Mouse (Mus musculus) macrophage (primary cell): ENCODE measurements around the gene Eme2. TPM values are rescaled to one million over a fixed set of nuclear protein-coding genes. Genes with fewer than 3 reads are reported as not detected.

Source experiments
- H3K27ac ChIP-seq: fragments of 350-480 bp; formaldehyde crosslinking; 2 replicates; pipeline ENCODE4 v1.9.0; 2021
- H3K36me3 ChIP-seq: fragments of 350-480 bp; formaldehyde crosslinking; 2 replicates; pipeline ENCODE4 v1.9.0; 2021; ENCODE audit errors: inconsistent target
- H3K4me3 ChIP-seq: fragments of 350-480 bp; formaldehyde crosslinking; 2 replicates; pipeline ENCODE4 v1.9.0; 2021; ENCODE audit errors: inconsistent target
- H3K79me2 ChIP-seq: fragments of 350-480 bp; formaldehyde crosslinking; 2 replicates; pipeline ENCODE4 v1.9.0; 2021; ENCODE audit errors: inconsistent target
- WGBS: methylation state at CpG from one replicate; pipeline ENCODE4 v1.1.7; 2026; ENCODE audit warnings: inconsistent platforms; ENCODE audit not compliant: missing documents; 5-methylcytosine and 5-hydroxymethylcytosine counted together
- polyA plus RNA-seq: library from polyadenylated mRNA; stranded (reverse); fragments of 250-400 nt; gene quantifications from 3 replicates; pipeline ENCODE4 v1.2.4, GENCODE M21; 2018; ENCODE audit warnings: inconsistent platforms

Gene Eme2
- polyA plus RNA-seq, 1 experiment from 2014 or later = 4.6 TPM

GRCm38 (mm10) chr17:24874989-24875388 is 19.9 kb downstream of the Eme2 start:
- Histone ChIP-seq H3K79me2 (no peaks in the 10 kb centered on the region), H3K27ac (no peak overlapping the region), H3K4me3 (no peak overlapping the region), H3K36me3 (no peaks in the 10 kb centered on the region)
- 84% methylated on average over 8 of the region's 8 CpGs for WGBS

GRCm38 (mm10) chr17:24874405-24874745 is 20.5 kb downstream of the Eme2 start:
- H3K36me3 ChIP-seq = no peaks in the 10 kb centered on the region
- no peaks in the 10 kb centered on the region for H3K79me2 ChIP-seq
- H3K4me3 ChIP-seq = no peak overlapping the region
- WGBS = 39% methylated on average over 1 of the region's 1 CpGs
- H3K27ac ChIP-seq = no peak overlapping the region

- Histone ChIP-seq H3K4me3 (no peak overlapping the region), H3K27ac (no peak overlapping the region)
- WGBS = 68% methylated on average over 4 of the region's 4 CpGs
Measured at GRCm38 (mm10) chr17:24873695-24874404, 21.0 kb downstream of the Eme2 start.

GRCm38 (mm10) chr17:24867914-24868313 is 27.0 kb downstream of the Eme2 start:
- Histone ChIP-seq H3K27ac (no peak overlapping the region), H3K36me3 (peaks cover 26% of the 10 kb centered on the region; the same call in 1 of the 2 replicates), H3K4me3 (no peak overlapping the region), H3K79me2 (no peaks in the 10 kb centered on the region)
- 98% methylated on average over 8 of the region's 10 CpGs for WGBS

More at GRCm38 (mm10) chr17:24873695-24874404, 21.0 kb downstream of the Eme2 start:
- Histone ChIP-seq H3K36me3 (no peaks in the 10 kb centered on the region), H3K79me2 (no peaks in the 10 kb centered on the region)

- H3K36me3 ChIP-seq = peaks cover 47% of the 10 kb centered on the region
- H3K27ac ChIP-seq = no peak within 1 kb of the TSS
- no peak within 1 kb of the TSS for H3K4me3 ChIP-seq
- 96% methylated on average over 8 of the region's 8 CpGs for WGBS
- no peaks in the 10 kb centered on the region for H3K79me2 ChIP-seq
Measured at GRCm38 (mm10) chr17:24865776-24866175, 29.1 kb downstream of the Eme2 start, which contains the start of gene Igfals. Gene Igfals (plus strand): TSS chr17:24865997.

- Histone ChIP-seq H3K79me2 (no peaks in the 10 kb centered on the region), H3K27ac (no peak overlapping the region), H3K36me3 (peaks cover 71% of the 10 kb centered on the region), H3K4me3 (no peak overlapping the region)
- 100% methylated on average over 3 of the region's 3 CpGs for WGBS
Measured at GRCm38 (mm10) chr17:24861785-24862184, 33.1 kb downstream of the Eme2 start.

GRCm38 (mm10) chr17:24860076-24860475 is 34.8 kb downstream of the Eme2 start:
- Histone ChIP-seq H3K27ac (no peak overlapping the region), H3K79me2 (no peaks in the 10 kb centered on the region), H3K36me3 (peaks cover 68% of the 10 kb centered on the region), H3K4me3 (no peak overlapping the region)
- WGBS = 96% methylated on average over 8 of the region's 8 CpGs

- Histone ChIP-seq H3K36me3 (peaks cover 68% of the 10 kb centered on the region), H3K4me3 (no peak overlapping the region), H3K79me2 (no peaks in the 10 kb centered on the region), H3K27ac (no peak overlapping the region)
- 94% methylated on average over 6 of the region's 6 CpGs for WGBS
Measured at GRCm38 (mm10) chr17:24858967-24859366, 35.9 kb downstream of the Eme2 start.

GRCm38 (mm10) chr17:24857831-24858470 is 36.9 kb downstream of the Eme2 start:
- WGBS = 93% methylated on average over 8 of the region's 8 CpGs
- Histone ChIP-seq H3K27ac (no peak overlapping the region), H3K79me2 (no peaks in the 10 kb centered on the region), H3K4me3 (no peak overlapping the region), H3K36me3 (peaks cover 70% of the 10 kb centered on the region)

GRCm38 (mm10) chr17:24856589-24856988 is 38.3 kb downstream of the Eme2 start:
- H3K79me2 ChIP-seq = no peaks in the 10 kb centered on the region; the same call in 1 of the 2 replicates
- no peak overlapping the region for H3K27ac ChIP-seq
- peaks cover 58% of the 10 kb centered on the region for H3K36me3 ChIP-seq
- H3K4me3 ChIP-seq = no peak overlapping the region
- over 99% methylated on average over 13 of the region's 13 CpGs for WGBS

- H3K4me3 ChIP-seq = no peak overlapping the region
- H3K36me3 ChIP-seq = peaks cover 51% of the 10 kb centered on the region
- no peaks in the 10 kb centered on the region; the same call in 1 of the 2 replicates for H3K79me2 ChIP-seq
- WGBS = 95% methylated on average over 3 of the region's 3 CpGs
- H3K27ac ChIP-seq = no peak overlapping the region
Measured at GRCm38 (mm10) chr17:24855838-24856464, 38.9 kb downstream of the Eme2 start.

GRCm38 (mm10) chr17:24851381-24852125 is 43.3 kb downstream of the Eme2 start:
- Histone ChIP-seq H3K4me3 (peak overlapping the region; percentile 90), H3K27ac (peak overlapping the region; percentile 15; the same call in 1 of the 2 replicates), H3K36me3 (peaks cover 23% of the 10 kb centered on the region), H3K79me2 (peaks cover 10% of the 10 kb centered on the region; the same call in 1 of the 2 replicates)
- WGBS = 74% methylated on average over 10 of the region's 10 CpGs

GRCm38 (mm10) chr17:24850773-24851127 is 44.1 kb downstream of the Eme2 start:
- peak overlapping the region; percentile 15; the same call in 1 of the 2 replicates for H3K27ac ChIP-seq
- WGBS = under 1% methylated on average over 20 of the region's 20 CpGs
- H3K4me3 ChIP-seq = peak overlapping the region; percentile 90
- peaks cover 10% of the 10 kb centered on the region; the same call in 1 of the 2 replicates for H3K79me2 ChIP-seq
- peaks cover 17% of the 10 kb centered on the region for H3K36me3 ChIP-seq

GRCm38 (mm10) chr17:24850065-24850772 is 44.7 kb downstream of the Eme2 start, which contains the start of gene Fahd1:
Gene Fahd1 (minus strand): TSS chr17:24850364.
- H3K27ac ChIP-seq = peak within 1 kb of the TSS; percentile 80
- peaks cover 17% of the 10 kb centered on the region for H3K36me3 ChIP-seq
- H3K79me2 ChIP-seq = peaks cover 10% of the 10 kb centered on the region; the same call in 1 of the 2 replicates
- WGBS = under 1% methylated on average over 51 of the region's 58 CpGs
- peak within 1 kb of the TSS; percentile 90 for H3K4me3 ChIP-seq
